Mouse (Mus musculus) embryonic facial prominence, embryonic 13.5 days (tissue): ENCODE measurements around the gene Fip1l1. TPM values are rescaled to one million over a fixed set of nuclear protein-coding genes. Genes with fewer than 3 reads are reported as not detected.

Experiments
- ATAC-seq: fragments of 200-750 bp; cut with Nextera tagmentation; 2 replicates; pipeline ENCODE4 v1.8.0; 2017; ENCODE audit warnings: low read depth; ENCODE audit not compliant: insufficient number of reproducible peaks, insufficient read depth, low FRiP score, low TSS enrichment
- H3K27ac ChIP-seq: fragments of 300-500 bp; sonication (generic); 2 replicates; pipeline ENCODE4 v1.5.1; 2015; ENCODE audit warnings: moderate library complexity, mild to moderate bottlenecking, inconsistent platforms
- H3K27me3 ChIP-seq: fragments of 300-500 bp; sonication (generic); 2 replicates; pipeline ENCODE4 v1.6.1; 2015; ENCODE audit warnings: mild to moderate bottlenecking, inconsistent platforms
- H3K36me3 ChIP-seq: fragments of 300-500 bp; sonication (generic); 2 replicates; pipeline ENCODE4 v1.6.1; 2015; ENCODE audit warnings: mild to moderate bottlenecking, inconsistent platforms
- H3K4me1 ChIP-seq: fragments of 300-500 bp; sonication (generic); 2 replicates; pipeline ENCODE4 v1.6.1; 2015; ENCODE audit warnings: inconsistent platforms
- H3K4me2 ChIP-seq: fragments of 300-500 bp; sonication (generic); 2 replicates; pipeline ENCODE4 v1.6.1; 2015; ENCODE audit warnings: moderate library complexity, mild to moderate bottlenecking, inconsistent platforms
- H3K4me3 ChIP-seq: fragments of 300-500 bp; sonication (generic); 2 replicates; pipeline ENCODE4 v1.5.1; 2015; ENCODE audit warnings: mild to moderate bottlenecking, inconsistent platforms
- H3K9ac ChIP-seq: fragments of 300-500 bp; sonication (generic); 2 replicates; pipeline ENCODE4 v1.6.1; 2015; ENCODE audit warnings: mild to moderate bottlenecking, inconsistent platforms
- H3K9me3 ChIP-seq: fragments of 300-500 bp; sonication (generic); 2 replicates; pipeline ENCODE4 v1.6.1; 2016; ENCODE audit warnings: inconsistent platforms
- WGBS: fragments of 180-500 bp; shearing (Covaris S2); methylation state at CpG from one replicate; pipeline ENCODE4 v1.1.7; 2015; ENCODE audit warnings: mixed read lengths; 5-methylcytosine and 5-hydroxymethylcytosine counted together
- polyA plus RNA-seq: library from polyadenylated mRNA; unstranded; fragments of >200 nt; fragmentation: Nextera tagmentation; extraction: Ambion mirVana; gene quantifications from 2 replicates; pipeline ENCODE4 v1.2.1, GENCODE M21; 2015

Gene Fip1l1
- polyA plus RNA-seq: 107 and 111 TPM in 2 replicates

- Histone ChIP-seq H3K9ac (peak within 1 kb of the TSS; percentile 91), H3K27me3 (no peaks in the 10 kb centered on the region), H3K4me1 (peaks cover 26% of the 10 kb centered on the region), H3K4me2 (peak within 1 kb of the TSS; percentile 67), H3K9me3 (no peaks in the 10 kb centered on the region), H3K4me3 (peak within 1 kb of the TSS; percentile 93), H3K36me3 (peaks cover 8% of the 10 kb centered on the region), H3K27ac (peak within 1 kb of the TSS; percentile 95)
- peak; percentile 90 for ATAC-seq
- WGBS: under 1% methylated on average over 71 of the region's 73 CpGs
Measured at GRCm38 (mm10) chr5:74535240-74536021, at the start of gene Fip1l1. Gene Fip1l1 (plus strand): TSS chr5:74535449.

GRCm38 (mm10) chr5:74492705-74493104, 42.5 kb upstream of the Fip1l1 start:
- no peak overlapping the region for H3K4me2 ChIP-seq
- H3K9ac ChIP-seq: no peak overlapping the region
- no peaks in the 10 kb centered on the region for H3K9me3 ChIP-seq
- WGBS: 81% methylated on average over 3 of the region's 3 CpGs
- no peaks in the 10 kb centered on the region for H3K36me3 ChIP-seq
- H3K27ac ChIP-seq: no peak overlapping the region
- H3K27me3 ChIP-seq: no peaks in the 10 kb centered on the region
- no peak for ATAC-seq
- H3K4me1 ChIP-seq: no peaks in the 10 kb centered on the region
- no peak overlapping the region for H3K4me3 ChIP-seq

- H3K27me3 ChIP-seq: no peaks in the 10 kb centered on the region
- no peak overlapping the region for H3K4me2 ChIP-seq
- no peak overlapping the region for H3K4me3 ChIP-seq
- H3K9me3 ChIP-seq: no peaks in the 10 kb centered on the region
- H3K9ac ChIP-seq: no peak overlapping the region
- ATAC-seq: no peak
- no peaks in the 10 kb centered on the region for H3K4me1 ChIP-seq
- no peaks in the 10 kb centered on the region for H3K36me3 ChIP-seq
- H3K27ac ChIP-seq: no peak overlapping the region
Measured at GRCm38 (mm10) chr5:74511686-74512085, 23.6 kb upstream of the Fip1l1 start.

GRCm38 (mm10) chr5:74527025-74527424, 8.2 kb upstream of the Fip1l1 start:
- no peak overlapping the region for H3K4me2 ChIP-seq
- no peaks in the 10 kb centered on the region for H3K27me3 ChIP-seq
- no peak overlapping the region for H3K4me3 ChIP-seq
- WGBS: 78% methylated on average over 5 of the region's 5 CpGs
- H3K9me3 ChIP-seq: no peaks in the 10 kb centered on the region
- peaks cover 15% of the 10 kb centered on the region for H3K4me1 ChIP-seq
- ATAC-seq: no peak
- no peaks in the 10 kb centered on the region for H3K36me3 ChIP-seq
- H3K27ac ChIP-seq: no peak overlapping the region
- H3K9ac ChIP-seq: no peak overlapping the region

GRCm38 (mm10) chr5:74530785-74531184, 4.5 kb upstream of the Fip1l1 start:
- Histone ChIP-seq H3K4me1 (peaks cover 17% of the 10 kb centered on the region), H3K27me3 (no peaks in the 10 kb centered on the region), H3K27ac (no peak overlapping the region), H3K9me3 (no peaks in the 10 kb centered on the region), H3K4me3 (peak overlapping the region; percentile 90), H3K36me3 (no peaks in the 10 kb centered on the region), H3K9ac (peak overlapping the region; percentile 74), H3K4me2 (peak overlapping the region; percentile 99)
- no peak for ATAC-seq
- 22% methylated on average over 16 of the region's 16 CpGs for WGBS

GRCm38 (mm10) chr5:74531630-74532280, 3.5 kb upstream of the Fip1l1 start, which contains the start of gene Scfd2:
Gene Scfd2 (minus strand): TSS chr5:74531759.
- peak within 1 kb of the TSS; percentile 74 for H3K9ac ChIP-seq
- H3K4me1 ChIP-seq: peaks cover 22% of the 10 kb centered on the region
- no peaks in the 10 kb centered on the region for H3K36me3 ChIP-seq
- peak within 1 kb of the TSS; percentile 90 for H3K4me3 ChIP-seq
- H3K27ac ChIP-seq: peak within 1 kb of the TSS; percentile 58
- H3K27me3 ChIP-seq: no peaks in the 10 kb centered on the region
- H3K4me2 ChIP-seq: peak within 1 kb of the TSS; percentile 99
- peak; percentile 62 for ATAC-seq
- WGBS: 7% methylated on average over 35 of the region's 35 CpGs
- H3K9me3 ChIP-seq: no peaks in the 10 kb centered on the region

GRCm38 (mm10) chr5:74536180-74536947, 1.1 kb downstream of the Fip1l1 start:
- Histone ChIP-seq H3K9me3 (no peaks in the 10 kb centered on the region), H3K4me3 (peak overlapping the region; percentile 93)

GRCm38 (mm10) chr5:74545606-74546005, 10.4 kb downstream of the Fip1l1 start:
- Histone ChIP-seq H3K4me3 (no peak overlapping the region), H3K27ac (no peak overlapping the region), H3K4me2 (no peak overlapping the region), H3K36me3 (peaks cover 49% of the 10 kb centered on the region), H3K27me3 (no peaks in the 10 kb centered on the region), H3K9me3 (no peaks in the 10 kb centered on the region), H3K9ac (no peak overlapping the region), H3K4me1 (no peaks in the 10 kb centered on the region)
- 96% methylated on average over 4 of the region's 4 CpGs for WGBS
- ATAC-seq: no peak

More at GRCm38 (mm10) chr5:74536180-74536947, 1.1 kb downstream of the Fip1l1 start:
- H3K4me1 ChIP-seq: peaks cover 19% of the 10 kb centered on the region
- no peak for ATAC-seq
- H3K4me2 ChIP-seq: peak overlapping the region; percentile 67
- H3K27ac ChIP-seq: peak overlapping the region; percentile 95; the same call in 1 of the 2 replicates
- H3K36me3 ChIP-seq: peaks cover 8% of the 10 kb centered on the region
- peak overlapping the region; percentile 91 for H3K9ac ChIP-seq
- 45% methylated on average over 12 of the region's 12 CpGs for WGBS
- H3K27me3 ChIP-seq: no peaks in the 10 kb centered on the region

- Histone ChIP-seq H3K4me1 (no peaks in the 10 kb centered on the region), H3K9ac (no peak overlapping the region), H3K4me3 (no peak overlapping the region), H3K27me3 (no peaks in the 10 kb centered on the region), H3K9me3 (no peaks in the 10 kb centered on the region), H3K4me2 (no peak overlapping the region), H3K36me3 (peaks cover 60% of the 10 kb centered on the region), H3K27ac (no peak overlapping the region)
- no peak for ATAC-seq
- 90% methylated on average over 8 of the region's 8 CpGs for WGBS
Measured at GRCm38 (mm10) chr5:74549566-74549965, 14.3 kb downstream of the Fip1l1 start.

- Histone ChIP-seq H3K4me3 (no peak overlapping the region), H3K4me1 (no peaks in the 10 kb centered on the region), H3K4me2 (no peak overlapping the region), H3K36me3 (peaks cover 72% of the 10 kb centered on the region), H3K27me3 (no peaks in the 10 kb centered on the region), H3K9ac (no peak overlapping the region), H3K27ac (no peak overlapping the region), H3K9me3 (no peaks in the 10 kb centered on the region)
- WGBS: 96% methylated on average over 1 of the region's 1 CpGs
- no peak for ATAC-seq
Measured at GRCm38 (mm10) chr5:74561151-74561550, 25.9 kb downstream of the Fip1l1 start.

- WGBS: 92% methylated on average over 6 of the region's 6 CpGs
- Histone ChIP-seq H3K27ac (no peak overlapping the region), H3K4me3 (no peak overlapping the region), H3K27me3 (no peaks in the 10 kb centered on the region), H3K9me3 (no peaks in the 10 kb centered on the region), H3K36me3 (peaks cover 49% of the 10 kb centered on the region), H3K4me2 (no peak overlapping the region), H3K4me1 (no peaks in the 10 kb centered on the region), H3K9ac (no peak overlapping the region)
- no peak for ATAC-seq
Measured at GRCm38 (mm10) chr5:74571767-74572166, 36.5 kb downstream of the Fip1l1 start.
